Mouse (Mus musculus) kidney, adult 8-10 months (tissue): ENCODE data around the gene Top2b.
A peak's percentile ranks its signal among the peaks of the same experiment; 100 is the strongest.

Experiments used
- DNase-seq, 2 experiments: peaks; one replicate each; pipeline ENCODE4 v3.0.0; 2022

Gene Top2b

GRCm38 (mm10) chr14:16427569-16427968 is 62.6 kb downstream of the Top2b start:
- no peak for DNase-seq

DNA sequence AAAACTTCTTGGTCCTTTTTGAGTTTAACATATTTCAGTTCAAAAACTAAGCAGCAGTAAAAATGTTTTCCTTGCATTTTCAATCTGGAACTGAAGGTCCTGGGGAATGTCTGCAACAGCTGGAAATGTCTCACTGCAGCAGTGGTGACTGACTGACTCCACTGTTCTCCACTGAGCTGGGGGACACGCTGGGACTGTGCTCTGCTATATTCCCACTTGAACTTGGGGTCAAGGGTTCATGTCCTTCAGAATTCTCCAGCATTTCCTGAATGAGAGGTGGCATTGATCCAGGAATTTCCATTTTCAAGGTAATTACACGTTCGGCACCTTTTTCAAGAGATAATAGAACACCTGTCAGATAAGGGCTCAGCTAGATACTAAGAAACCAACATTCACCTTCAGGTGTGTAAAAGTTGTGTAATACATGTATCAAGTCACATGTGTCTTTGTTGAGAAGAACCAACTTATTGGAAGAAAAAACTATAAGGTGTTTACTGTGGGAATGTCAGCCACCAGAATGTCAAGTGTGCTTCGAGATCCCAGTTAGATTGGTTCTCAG is 67.0 kb downstream of the Top2b start:
- DNase-seq, result no peak

- DNase-seq, result no peak
These were observed 67.6 kb downstream of the Top2b start for GRCm38 (mm10) chr14:16432550-16432949.

- DNase-seq, result no peak
These were observed 68.2 kb downstream of the Top2b start for GRCm38 (mm10) chr14:16433206-16433605.

DNA sequence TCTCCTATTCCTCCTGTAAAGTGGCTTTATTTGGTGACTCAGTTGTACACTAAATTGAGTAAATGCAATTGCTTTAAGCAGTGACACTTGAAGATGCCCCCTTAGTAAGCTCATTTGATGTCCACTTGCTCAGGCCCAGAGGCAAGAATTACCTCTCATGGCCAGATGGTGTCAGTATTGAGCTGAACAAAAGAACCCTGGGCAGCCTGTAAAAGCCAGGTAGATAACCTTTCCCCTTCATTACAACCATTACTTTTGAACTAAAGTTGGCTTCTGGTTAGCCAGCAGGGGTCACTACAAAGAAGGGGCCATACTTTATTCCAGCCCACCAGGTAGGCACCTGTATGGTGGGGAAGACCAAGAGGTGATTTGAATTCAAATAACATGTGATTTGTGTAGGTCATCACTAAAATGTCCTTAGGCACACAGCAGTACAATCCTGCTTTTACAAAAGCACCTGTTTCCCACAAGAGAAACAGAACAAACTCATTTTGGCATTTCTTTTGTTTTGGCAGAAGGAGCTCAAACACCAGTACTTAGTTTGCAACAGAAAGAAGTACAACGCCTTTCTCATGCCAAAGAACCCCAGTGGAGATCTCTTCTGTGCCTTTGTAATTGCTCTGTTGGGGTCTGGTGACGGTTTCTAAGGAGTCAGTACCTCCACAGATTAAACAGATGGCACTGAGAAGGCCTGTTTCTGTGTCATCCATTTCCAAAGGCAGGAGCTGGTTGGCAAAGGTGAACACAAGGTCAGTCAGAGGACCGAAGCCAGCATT is 69.6 kb downstream of the Top2b start:
- peak; percentile 54 to 73 for DNase-seq

DNA sequence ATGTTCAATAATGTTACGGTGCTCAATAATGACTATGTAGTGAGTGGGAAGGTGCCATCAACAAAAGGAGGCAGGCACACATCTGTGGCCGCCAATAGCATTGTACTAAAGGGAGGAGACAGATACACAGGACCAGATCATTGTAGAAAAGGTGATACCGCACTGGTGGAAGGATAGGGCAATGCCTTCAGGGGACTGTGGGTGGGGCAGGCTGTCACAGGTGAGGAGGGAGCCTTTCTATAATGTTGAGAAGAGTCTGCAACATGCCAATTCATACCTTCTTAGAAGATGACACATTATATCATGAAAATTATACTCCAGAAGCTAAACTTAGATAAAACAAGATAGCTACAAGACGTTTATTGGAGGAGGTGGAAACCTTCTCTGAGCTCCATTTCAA is 72.4 kb downstream of the Top2b start:
- no peak for DNase-seq

GRCm38 (mm10) chr14:16439385-16440126 is 74.6 kb downstream of the Top2b start:
- no peak for DNase-seq

- no peak for DNase-seq
These were observed 79.9 kb downstream of the Top2b start for GRCm38 (mm10) chr14:16444859-16445258.

DNA sequence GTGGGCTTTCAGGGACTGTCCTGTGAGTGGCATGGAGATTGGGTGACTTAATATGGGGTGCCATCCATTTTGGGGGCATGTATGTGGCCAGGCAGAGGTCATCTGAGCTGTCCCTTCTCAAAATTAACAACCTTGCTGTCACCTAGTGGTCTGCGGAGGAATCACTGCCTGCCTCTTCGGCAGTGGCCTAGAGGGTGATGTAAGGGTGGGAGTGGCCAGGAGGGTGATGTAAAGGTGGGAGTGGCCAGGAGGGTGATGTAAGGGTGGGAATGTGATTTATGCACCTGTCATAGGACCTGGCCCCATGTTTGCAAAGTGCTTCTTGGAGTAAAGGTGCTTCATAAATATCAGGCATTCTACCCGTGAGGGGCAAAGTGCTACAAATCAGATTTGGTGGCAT is 82.6 kb downstream of the Top2b start:
- no peak for DNase-seq

DNA sequence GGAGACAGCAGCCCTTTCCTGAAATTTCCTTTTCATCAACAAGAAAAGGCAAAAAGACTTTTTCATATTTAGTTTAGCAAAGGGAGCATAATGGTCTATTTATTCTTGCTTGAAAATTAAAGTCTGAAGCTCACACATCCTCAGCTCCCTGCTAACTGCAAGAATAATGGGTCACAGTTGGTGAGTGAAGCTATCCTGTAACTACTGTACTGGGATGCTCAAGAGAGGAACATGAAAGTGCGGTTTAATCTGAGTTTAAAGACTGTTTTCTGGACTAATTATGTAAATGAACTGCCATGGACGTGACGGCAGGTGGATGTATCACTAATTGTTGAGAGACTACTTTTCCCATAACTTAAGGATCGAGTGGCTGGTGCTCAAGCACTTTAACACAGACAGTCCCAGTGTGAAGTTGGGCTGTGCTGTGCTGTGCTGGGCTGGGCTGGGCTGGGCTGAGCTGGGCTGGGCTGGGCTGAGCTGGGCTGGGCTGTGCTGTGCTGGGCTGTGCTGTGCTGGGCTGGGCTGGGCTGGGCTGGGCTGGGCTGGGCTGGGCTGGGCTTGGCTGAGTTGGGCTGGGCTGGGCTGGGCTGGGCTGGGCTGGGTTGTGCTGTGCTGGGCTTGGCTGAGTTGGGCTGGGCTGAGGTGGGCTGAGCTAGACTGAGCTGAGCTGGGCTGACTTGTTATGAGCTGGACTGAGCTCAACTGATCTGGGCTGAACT is 83.4 kb downstream of the Top2b start:
- DNase-seq, result no peak

DNA sequence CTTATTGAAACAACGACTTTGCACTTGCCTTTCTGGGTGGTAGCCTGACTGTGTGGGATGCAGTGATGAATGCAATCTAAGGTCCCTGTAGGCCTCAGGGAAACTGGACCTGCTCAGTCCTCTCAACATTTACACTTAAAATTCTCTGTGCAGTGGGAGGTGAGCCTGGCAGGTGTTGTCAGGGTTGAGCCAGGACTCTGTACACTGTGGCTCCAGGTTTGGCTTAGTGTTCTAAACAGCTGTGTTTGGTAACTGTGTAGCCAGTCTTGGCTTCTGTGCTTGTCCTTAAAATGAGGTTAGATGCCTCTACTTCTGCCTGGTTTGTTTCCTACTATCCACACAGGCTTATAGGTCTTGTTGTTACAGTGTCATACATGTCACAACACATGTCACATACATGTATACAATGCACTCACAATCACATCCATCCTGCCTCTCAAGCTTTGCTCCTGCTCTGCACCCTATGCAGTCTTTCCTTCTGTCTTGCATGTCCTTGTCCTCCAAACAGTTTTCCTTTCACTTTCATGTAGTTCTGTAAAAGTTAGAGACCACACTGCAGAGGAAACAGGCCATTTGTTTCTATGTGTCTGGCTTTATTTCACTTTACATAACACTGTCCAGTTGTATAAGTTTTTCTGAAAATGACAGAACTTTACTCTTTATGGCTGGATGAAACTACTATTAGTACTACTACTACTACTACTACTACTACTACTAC is 113.8 kb downstream of the Top2b start:
- DNase-seq, result no peak

- no peak for DNase-seq
These were observed 114.5 kb downstream of the Top2b start for GRCm38 (mm10) chr14:16479521-16479920.

DNA sequence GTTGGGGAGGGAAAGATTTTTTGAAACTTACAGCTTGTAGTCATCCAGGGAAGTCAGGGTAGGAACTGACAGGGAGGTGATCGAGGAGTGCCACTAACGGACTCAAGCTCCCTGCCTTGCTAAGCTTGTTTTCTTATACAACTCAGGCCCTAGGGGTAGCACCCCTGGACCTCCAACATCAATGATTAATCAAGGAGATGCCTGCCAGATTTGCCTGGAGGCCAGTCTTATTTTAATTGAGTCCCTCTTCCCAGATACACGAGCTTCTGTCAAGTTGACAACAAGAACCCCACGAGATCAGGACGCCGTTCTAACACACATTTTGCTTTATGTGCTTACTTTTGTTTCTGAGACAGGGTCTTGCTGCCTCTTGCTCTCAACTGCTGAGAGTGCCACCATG is 115.6 kb downstream of the Top2b start:
- DNase-seq, result peak; percentile 36 to 64

DNA sequence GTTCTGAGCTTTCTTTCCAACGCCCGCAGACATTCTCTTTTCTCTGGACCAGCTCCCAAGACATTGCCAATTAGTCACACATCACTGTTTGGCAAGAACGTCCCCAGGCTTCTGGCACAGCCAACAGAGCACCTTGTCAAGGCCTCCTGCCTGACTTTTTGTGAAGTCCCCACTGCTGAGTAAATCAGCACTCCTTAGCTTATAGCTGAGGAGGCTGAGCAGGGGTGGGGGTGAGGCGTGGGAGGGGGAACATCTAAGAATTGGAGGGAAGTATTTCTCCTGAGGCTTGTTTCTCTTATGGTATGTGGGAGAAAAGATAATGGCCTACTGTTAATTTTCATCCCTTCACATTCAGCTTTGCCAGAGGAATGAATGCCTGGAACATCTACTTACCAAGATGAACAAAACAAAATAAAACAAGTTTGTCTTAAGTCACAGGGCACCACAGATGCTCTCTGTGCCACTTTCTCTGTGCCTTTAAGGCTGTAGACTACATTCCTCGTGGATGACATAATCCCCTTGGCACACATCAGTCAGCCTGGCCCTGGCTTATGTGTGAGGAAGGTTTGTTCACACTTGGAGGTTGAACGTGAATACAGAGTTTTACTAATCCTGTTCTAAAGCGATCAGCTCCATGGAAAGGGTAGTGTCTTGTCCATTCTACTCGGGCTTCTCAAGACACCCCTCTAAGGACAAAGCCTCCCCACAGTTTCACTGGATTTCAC is 118.8 kb downstream of the Top2b start:
- DNase-seq, result peak; percentile 40 to 67
